Mouse (Mus musculus) heart, embryonic 16.5 days (tissue): ENCODE measurements around the gene Tbc1d22a. TPM values are rescaled to one million over a fixed set of nuclear protein-coding genes. Genes with fewer than 3 reads are reported as not detected.

Experiments used
- ATAC-seq: fragments of 200-750 bp; cut with Nextera tagmentation; replicated peaks from 2 replicates; pipeline ENCODE4 v1.8.0; 2017; ENCODE audit warnings: moderate number of reproducible peaks; ENCODE audit not compliant: insufficient read depth, low FRiP score; ENCODE audit errors: extremely low read depth
- H3K27ac ChIP-seq: fragments of 300-500 bp; sonication (generic); 2 replicates; pipeline ENCODE4 v1.5.1; 2014; ENCODE audit warnings: mild to moderate bottlenecking, low read length, control low read depth, moderate library complexity
- H3K27me3 ChIP-seq: fragments of 300-500 bp; sonication (generic); 2 replicates; pipeline ENCODE4 v1.6.1; 2014; ENCODE audit warnings: low read length, mixed read lengths; ENCODE audit not compliant: control insufficient read depth, insufficient read depth
- H3K36me3 ChIP-seq: fragments of 300-500 bp; sonication (generic); 2 replicates; pipeline ENCODE4 v1.6.1; 2014; ENCODE audit not compliant: control insufficient read depth, insufficient read depth
- H3K4me1 ChIP-seq: fragments of 300-500 bp; sonication (generic); 2 replicates; pipeline ENCODE4 v1.6.1; 2014; ENCODE audit warnings: low read length, mixed read lengths; ENCODE audit not compliant: control insufficient read depth, insufficient read depth
- H3K4me2 ChIP-seq: fragments of 300-500 bp; sonication (generic); 2 replicates; pipeline ENCODE4 v1.6.1; 2014; ENCODE audit warnings: low read depth, mild to moderate bottlenecking, control low read depth, low read length
- H3K4me3 ChIP-seq: fragments of 300-500 bp; sonication (generic); 2 replicates; pipeline ENCODE4 v1.5.1; 2014; ENCODE audit warnings: mild to moderate bottlenecking, control low read depth, low read length
- H3K9ac ChIP-seq: fragments of 300-500 bp; sonication (generic); 2 replicates; pipeline ENCODE4 v1.6.1; 2014; ENCODE audit warnings: low read length, control low read depth
- H3K9me3 ChIP-seq: fragments of 300-500 bp; sonication (generic); replicated peaks from 2 replicates; pipeline ENCODE4 v1.6.1; 2016; ENCODE audit warnings: low read length; ENCODE audit not compliant: control insufficient read depth
- WGBS: fragments of 180-500 bp; shearing (Covaris S2); extraction: QIAGEN DNeasy Blood & Tissue Kit; methylation state at CpG from one replicate; pipeline ENCODE4 v1.1.7; 2014; 5-methylcytosine and 5-hydroxymethylcytosine counted together
- polyA plus RNA-seq: library from polyadenylated mRNA; unstranded; fragments of >200 nt; fragmentation: Nextera tagmentation; extraction: Ambion mirVana; gene quantifications from 2 replicates; pipeline ENCODE4 v1.2.1, GENCODE M21; 2015

The Tbc1d22a gene
- polyA plus RNA-seq, 1 experiment from 2014 or later: 11.5 TPM

GRCm38 (mm10) chr15:86309213-86309829, 95.1 kb downstream of the Tbc1d22a start:
- WGBS: 82% methylated on average over 5 of the region's 5 CpGs
- no peak overlapping the region for H3K4me3 ChIP-seq

DNA sequence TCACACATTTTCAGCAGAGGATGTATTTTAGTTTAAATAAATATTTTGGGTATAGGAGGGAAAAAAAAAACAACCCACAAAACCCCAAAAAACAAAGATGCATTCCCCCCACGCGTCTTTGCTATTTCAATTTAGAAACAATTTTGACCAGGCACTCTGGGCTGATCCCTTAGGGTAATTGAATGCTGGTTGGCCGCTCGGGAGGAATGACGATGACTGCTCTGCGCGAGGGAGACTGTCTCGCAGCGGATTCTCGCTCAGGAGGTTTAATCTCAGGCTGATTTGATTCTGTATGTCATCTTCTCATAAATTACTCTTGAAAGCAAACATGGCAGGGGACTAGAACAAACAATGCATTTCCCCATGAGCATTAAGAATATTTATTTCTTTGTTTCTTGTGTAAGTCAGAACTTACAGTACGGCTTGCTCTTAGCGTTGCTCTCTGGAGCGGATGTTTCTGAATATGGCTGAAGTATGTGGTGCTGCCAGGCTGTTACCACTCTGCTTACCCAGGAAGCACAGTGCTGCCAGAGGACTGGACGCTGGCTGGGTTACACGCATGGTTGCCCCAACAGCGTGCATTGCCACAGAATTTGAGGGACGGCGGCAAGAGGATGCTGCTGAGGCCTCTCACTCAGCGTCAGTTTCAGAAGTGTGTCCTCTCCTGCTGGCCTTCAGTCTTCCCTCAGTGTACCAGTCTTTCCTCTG, 106.7 kb downstream of the Tbc1d22a start:
- 92% methylated on average over 19 of the region's 19 CpGs for WGBS

More at GRCm38 (mm10) chr15:86309213-86309829, 95.1 kb downstream of the Tbc1d22a start:
- Histone ChIP-seq H3K4me1 (no peaks in the 10 kb centered on the region), H3K9ac (no peak overlapping the region), H3K27ac (no peak overlapping the region), H3K9me3 (no peaks in the 10 kb centered on the region), H3K36me3 (peaks cover 8% of the 10 kb centered on the region; the same call in 1 of the 2 replicates), H3K27me3 (no peaks in the 10 kb centered on the region), H3K4me2 (no peak overlapping the region)
- no peak for ATAC-seq

GRCm38 (mm10) chr15:86326341-86326740, 112.1 kb downstream of the Tbc1d22a start:
- Histone ChIP-seq H3K27ac (no peak overlapping the region), H3K27me3 (no peaks in the 10 kb centered on the region), H3K4me2 (no peak overlapping the region), H3K9me3 (no peaks in the 10 kb centered on the region), H3K4me3 (no peak overlapping the region), H3K9ac (no peak overlapping the region), H3K36me3 (0 out of 2 replicates have a peak, but pooled peaks cover 2% of the 10 kb centered on the region), H3K4me1 (no peaks in the 10 kb centered on the region)
- WGBS: 91% methylated on average over 4 of the region's 4 CpGs
- ATAC-seq: no peak

More for the DNA sequence above, 106.7 kb downstream of the Tbc1d22a start:
- no peak for ATAC-seq
- Histone ChIP-seq H3K27me3 (no peaks in the 10 kb centered on the region), H3K27ac (no peak overlapping the region), H3K4me1 (no peaks in the 10 kb centered on the region), H3K36me3 (0 out of 2 replicates have a peak, but pooled peaks cover 2% of the 10 kb centered on the region), H3K9me3 (0 out of 2 replicates have a peak, but pooled peaks cover 2% of the 10 kb centered on the region), H3K4me3 (no peak overlapping the region), H3K9ac (no peak overlapping the region), H3K4me2 (no peak overlapping the region)

GRCm38 (mm10) chr15:86329911-86330310, 115.7 kb downstream of the Tbc1d22a start:
- no peak overlapping the region for H3K27ac ChIP-seq
- H3K4me1 ChIP-seq: no peaks in the 10 kb centered on the region
- WGBS: 83% methylated on average over 7 of the region's 7 CpGs
- H3K9ac ChIP-seq: no peak overlapping the region
- H3K4me3 ChIP-seq: no peak overlapping the region
- H3K9me3 ChIP-seq: no peaks in the 10 kb centered on the region
- H3K36me3 ChIP-seq: no peaks in the 10 kb centered on the region
- H3K4me2 ChIP-seq: no peak overlapping the region
- no peak for ATAC-seq
- no peaks in the 10 kb centered on the region for H3K27me3 ChIP-seq

DNA sequence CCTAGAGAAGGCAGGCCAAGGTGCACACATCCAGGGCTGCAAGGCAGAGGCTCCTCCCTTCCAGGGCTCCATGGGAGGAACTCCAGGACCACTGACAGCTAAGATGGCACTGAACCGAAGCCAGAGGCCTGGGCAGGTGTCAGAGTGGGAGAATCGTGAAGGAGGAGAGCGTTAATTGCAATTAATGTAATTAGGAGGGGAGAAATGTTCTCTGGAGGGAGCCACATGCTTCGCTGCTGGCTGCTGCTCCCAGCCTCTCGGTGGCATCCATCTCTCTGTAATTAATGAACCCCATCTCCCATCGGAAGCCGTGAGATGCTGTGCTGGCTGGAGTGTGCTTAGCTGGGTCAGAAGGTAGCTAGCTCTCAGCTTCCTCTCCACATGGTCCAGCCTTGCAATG, 116.2 kb downstream of the Tbc1d22a start:
- H3K4me1 ChIP-seq: no peaks in the 10 kb centered on the region
- no peak overlapping the region for H3K4me2 ChIP-seq
- ATAC-seq: no peak
- H3K27ac ChIP-seq: no peak overlapping the region
- no peaks in the 10 kb centered on the region for H3K27me3 ChIP-seq
- no peak overlapping the region for H3K4me3 ChIP-seq
- no peaks in the 10 kb centered on the region for H3K36me3 ChIP-seq
- no peak overlapping the region for H3K9ac ChIP-seq
- no peaks in the 10 kb centered on the region for H3K9me3 ChIP-seq
- WGBS: 80% methylated on average over 7 of the region's 7 CpGs

DNA sequence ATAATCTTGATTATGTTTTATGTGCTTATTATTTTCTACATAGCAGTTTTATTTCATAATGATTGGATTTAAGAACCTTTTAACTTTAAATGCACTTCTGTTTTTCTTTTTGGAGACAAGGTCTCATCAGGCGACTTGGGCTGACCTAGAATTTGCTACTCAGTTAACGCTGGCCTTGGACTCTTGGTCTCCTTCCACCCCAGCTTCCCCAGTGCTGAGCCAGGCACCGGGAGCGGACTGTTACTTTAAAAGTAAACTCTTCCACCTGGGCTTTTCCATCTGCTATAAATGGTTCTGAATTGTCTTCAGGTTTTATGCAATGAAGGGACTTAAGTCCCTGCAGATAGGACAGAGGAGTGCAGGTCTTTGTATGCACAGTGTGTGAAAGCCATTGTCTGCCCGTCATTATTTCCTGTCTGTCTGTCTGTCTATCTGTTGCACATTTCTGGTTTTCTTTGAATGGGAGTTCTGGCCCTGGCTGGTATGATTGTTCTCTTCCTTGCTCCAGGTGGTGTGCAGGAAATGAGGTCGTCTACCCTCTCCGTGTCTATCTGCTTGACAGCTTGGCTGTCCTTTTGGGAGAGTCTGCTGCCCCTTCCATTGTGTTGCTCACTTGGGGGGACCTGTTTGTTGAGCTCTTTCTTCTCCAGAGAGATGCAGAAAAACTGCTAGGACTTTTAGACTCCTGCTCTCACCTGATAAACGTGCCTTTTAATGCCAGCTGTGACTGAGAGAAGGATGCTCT, 117.4 kb downstream of the Tbc1d22a start:
- Histone ChIP-seq H3K27me3 (no peaks in the 10 kb centered on the region), H3K4me1 (no peaks in the 10 kb centered on the region), H3K9ac (no peak overlapping the region), H3K36me3 (no peaks in the 10 kb centered on the region), H3K4me2 (no peak overlapping the region), H3K9me3 (no peaks in the 10 kb centered on the region), H3K4me3 (no peak overlapping the region), H3K27ac (no peak overlapping the region)
- WGBS: 70% methylated on average over 8 of the region's 8 CpGs
- ATAC-seq: no peak

- no peaks in the 10 kb centered on the region for H3K9me3 ChIP-seq
- H3K27me3 ChIP-seq: no peaks in the 10 kb centered on the region
- H3K36me3 ChIP-seq: no peaks in the 10 kb centered on the region
- no peaks in the 10 kb centered on the region for H3K4me1 ChIP-seq
- H3K4me2 ChIP-seq: no peak overlapping the region
- peak overlapping the region; percentile 51; the same call in 1 of the 2 replicates for H3K27ac ChIP-seq
- H3K9ac ChIP-seq: no peak overlapping the region
- 78% methylated on average over 4 of the region's 4 CpGs for WGBS
- H3K4me3 ChIP-seq: no peak overlapping the region
- ATAC-seq: peak; percentile 69; the same call in 1 of the 2 replicates
Observed at GRCm38 (mm10) chr15:86333176-86333575, 118.9 kb downstream of the Tbc1d22a start.

DNA sequence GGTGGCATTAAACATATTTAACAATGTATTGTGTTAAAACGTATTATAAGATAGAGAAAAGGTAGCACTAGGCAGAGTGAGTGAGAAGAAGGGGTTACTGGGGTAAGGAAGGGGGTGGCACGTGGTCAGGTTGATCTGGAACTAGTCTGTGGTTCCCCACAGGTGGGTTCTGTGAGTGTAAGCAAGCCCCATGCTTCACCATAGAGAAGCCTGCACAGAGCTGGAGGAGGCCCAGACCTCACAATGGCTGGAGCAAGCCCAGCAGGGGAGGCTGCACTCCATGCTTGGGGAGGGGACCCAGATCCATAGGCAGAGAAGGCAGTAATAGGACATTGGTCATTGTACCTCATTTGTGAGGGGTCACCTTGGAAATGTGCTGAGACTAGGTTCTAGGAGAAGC, 119.3 kb downstream of the Tbc1d22a start:
- H3K9me3 ChIP-seq: no peaks in the 10 kb centered on the region
- H3K4me3 ChIP-seq: no peak overlapping the region
- H3K9ac ChIP-seq: no peak overlapping the region
- H3K4me1 ChIP-seq: no peaks in the 10 kb centered on the region
- no peak overlapping the region for H3K4me2 ChIP-seq
- ATAC-seq: 0 out of 2 replicates have a peak, but pooled peaks have one; percentile 12
- peak overlapping the region; percentile 51 for H3K27ac ChIP-seq
- 71% methylated on average over 2 of the region's 2 CpGs for WGBS
- no peaks in the 10 kb centered on the region for H3K27me3 ChIP-seq
- no peaks in the 10 kb centered on the region for H3K36me3 ChIP-seq

- ATAC-seq: no peak
- Histone ChIP-seq H3K36me3 (no peaks in the 10 kb centered on the region), H3K4me3 (no peak overlapping the region), H3K9me3 (no peaks in the 10 kb centered on the region), H3K4me2 (no peak overlapping the region), H3K4me1 (no peaks in the 10 kb centered on the region), H3K27me3 (no peaks in the 10 kb centered on the region), H3K9ac (no peak overlapping the region), H3K27ac (peak overlapping the region; percentile 51)
- WGBS: 94% methylated on average over 4 of the region's 4 CpGs
Observed at GRCm38 (mm10) chr15:86334276-86334675, 120.0 kb downstream of the Tbc1d22a start.
